Mouse (Mus musculus): Measurements from ENCODE around the gene Hcn3.

- no peak for TF ChIP-seq POLR2A (IDR thresholded peaks at IDR 0.05; ENCODE audit: insufficient read depth, low read depth, low read length)
- peak; percentile 64 for TF ChIP-seq CTCF (IDR thresholded peaks at IDR 0.05)
- TF ChIP-seq EP300 (IDR thresholded peaks at IDR 0.05; ENCODE audit: insufficient read depth, low read depth, low read length): no peak
Observed at GRCm38 (mm10) chr3:89115522-89115921, 44.5 kb downstream of the Hcn3 start.
